Mouse (Mus musculus) forebrain, embryonic 10.5 days (tissue): Measurements from ENCODE around the gene Usp3. TPM values are rescaled to one million over a fixed set of nuclear protein-coding genes. Genes with fewer than 3 reads are reported as not detected.

Experiments
- DNase-seq: peaks from one replicate; pipeline ENCODE4 v3.0.0-alpha.2; 2017; ENCODE audit warnings: low spot score; ENCODE audit errors: extremely low spot score
- H3K27ac ChIP-seq: fragments of 300-500 bp; sonication (generic); 2 replicates; pipeline ENCODE4 v1.5.1; 2016; ENCODE audit warnings: mild to moderate bottlenecking
- H3K27me3 ChIP-seq: fragments of 300-500 bp; sonication (generic); 2 replicates; pipeline ENCODE4 v1.6.1; 2016; ENCODE audit warnings: mild to moderate bottlenecking; ENCODE audit not compliant: poor library complexity, severe bottlenecking
- H3K36me3 ChIP-seq: fragments of 300-500 bp; sonication (generic); replicated peaks from 2 replicates; pipeline ENCODE4 v1.6.1; 2016; ENCODE audit warnings: mild to moderate bottlenecking, moderate library complexity
- H3K4me1 ChIP-seq: fragments of 300-500 bp; sonication (generic); 2 replicates; pipeline ENCODE4 v1.6.1; 2016
- H3K4me3 ChIP-seq: fragments of 300-500 bp; sonication (generic); 2 replicates; pipeline ENCODE4 v1.5.1; 2016; ENCODE audit warnings: mild to moderate bottlenecking, moderate library complexity
- H3K9me3 ChIP-seq: fragments of 300-500 bp; sonication (generic); 2 replicates; pipeline ENCODE4 v1.6.1; 2016; ENCODE audit warnings: mild to moderate bottlenecking, moderate library complexity
- WGBS: fragments of 180-500 bp; shearing (Covaris S2); methylation state at CpG from one replicate; pipeline ENCODE4 v1.1.7; 2016; 5-methylcytosine and 5-hydroxymethylcytosine counted together
- polyA plus RNA-seq: library from polyadenylated mRNA; unstranded; fragments of >200 nt; fragmentation: Nextera tagmentation; extraction: Ambion mirVana; gene quantifications from 2 replicates; pipeline ENCODE4 v1.2.1, GENCODE M21; 2016

Usp3 gene
- polyA plus RNA-seq, 1 experiment from 2014 or later, result 101 TPM

GRCm38 (mm10) chr9:66583244-66583643 is 9.7 kb downstream of the Usp3 start:
- Histone ChIP-seq H3K27me3 (no peaks in the 10 kb centered on the region), H3K36me3 (peaks cover 21% of the 10 kb centered on the region)

GRCm38 (mm10) chr9:66581694-66582093 is 11.2 kb downstream of the Usp3 start:
- Histone ChIP-seq H3K9me3 (no peaks in the 10 kb centered on the region), H3K4me3 (no peak overlapping the region), H3K36me3 (peaks cover 21% of the 10 kb centered on the region), H3K27ac (no peak overlapping the region), H3K27me3 (no peaks in the 10 kb centered on the region), H3K4me1 (peaks cover 4% of the 10 kb centered on the region)
- WGBS, result 93% methylated on average over 3 of the region's 3 CpGs
- DNase-seq, result no peak

More at GRCm38 (mm10) chr9:66583244-66583643, 9.7 kb downstream of the Usp3 start:
- WGBS, result 91% methylated on average over 1 of the region's 1 CpGs
- no peak for DNase-seq
- H3K4me1 ChIP-seq, result peaks cover 16% of the 10 kb centered on the region
- H3K4me3 ChIP-seq, result no peak overlapping the region
- H3K27ac ChIP-seq, result no peak overlapping the region
- H3K9me3 ChIP-seq, result no peaks in the 10 kb centered on the region

GRCm38 (mm10) chr9:66580722-66581121 is 12.2 kb downstream of the Usp3 start:
- no peak overlapping the region for H3K27ac ChIP-seq
- 0 out of 2 replicates have a peak, but pooled peaks cover 2% of the 10 kb centered on the region for H3K4me1 ChIP-seq
- DNase-seq, result no peak
- H3K4me3 ChIP-seq, result no peak overlapping the region
- peaks cover 21% of the 10 kb centered on the region for H3K36me3 ChIP-seq
- no peaks in the 10 kb centered on the region for H3K9me3 ChIP-seq
- no peaks in the 10 kb centered on the region for H3K27me3 ChIP-seq
- WGBS, result 85% methylated on average over 1 of the region's 1 CpGs

- no peaks in the 10 kb centered on the region for H3K9me3 ChIP-seq
- DNase-seq, result no peak
- peaks cover 2% of the 10 kb centered on the region; the same call in 1 of the 2 replicates for H3K4me1 ChIP-seq
- no peak overlapping the region for H3K27ac ChIP-seq
- no peaks in the 10 kb centered on the region for H3K27me3 ChIP-seq
- H3K36me3 ChIP-seq, result peaks cover 9% of the 10 kb centered on the region
- H3K4me3 ChIP-seq, result no peak overlapping the region
- WGBS, result 88% methylated on average over 1 of the region's 1 CpGs
Observed at GRCm38 (mm10) chr9:66575878-66576238, 17.1 kb downstream of the Usp3 start.

- no peak overlapping the region for H3K27ac ChIP-seq
- no peaks in the 10 kb centered on the region for H3K9me3 ChIP-seq
- no peak overlapping the region for H3K4me3 ChIP-seq
- H3K4me1 ChIP-seq, result peaks cover 2% of the 10 kb centered on the region; the same call in 1 of the 2 replicates
- H3K36me3 ChIP-seq, result peaks cover 9% of the 10 kb centered on the region
- H3K27me3 ChIP-seq, result no peaks in the 10 kb centered on the region
- WGBS, result 87% methylated on average over 1 of the region's 1 CpGs
- DNase-seq, result no peak
Observed at GRCm38 (mm10) chr9:66575041-66575877, 17.7 kb downstream of the Usp3 start.

GRCm38 (mm10) chr9:66571986-66572700 is 20.8 kb downstream of the Usp3 start:
- Histone ChIP-seq H3K36me3 (no peaks in the 10 kb centered on the region), H3K4me3 (no peak overlapping the region), H3K4me1 (peaks cover 5% of the 10 kb centered on the region; the same call in 1 of the 2 replicates), H3K27me3 (no peaks in the 10 kb centered on the region), H3K9me3 (no peaks in the 10 kb centered on the region), H3K27ac (no peak overlapping the region)
- 86% methylated on average over 4 of the region's 4 CpGs for WGBS
- no peak for DNase-seq

- no peaks in the 10 kb centered on the region for H3K27me3 ChIP-seq
- H3K9me3 ChIP-seq, result no peaks in the 10 kb centered on the region
- peaks cover 13% of the 10 kb centered on the region for H3K36me3 ChIP-seq
- WGBS, result 92% methylated on average over 1 of the region's 1 CpGs
- no peak overlapping the region for H3K4me3 ChIP-seq
- DNase-seq, result no peak
- no peak overlapping the region for H3K27ac ChIP-seq
- no peaks in the 10 kb centered on the region for H3K4me1 ChIP-seq
Observed at GRCm38 (mm10) chr9:66562215-66562614, 30.7 kb downstream of the Usp3 start.

- no peak overlapping the region for H3K27ac ChIP-seq
- H3K4me3 ChIP-seq, result no peak overlapping the region
- no peaks in the 10 kb centered on the region for H3K4me1 ChIP-seq
- H3K9me3 ChIP-seq, result no peaks in the 10 kb centered on the region
- peaks cover 13% of the 10 kb centered on the region for H3K36me3 ChIP-seq
- no peak for DNase-seq
- 95% methylated on average over 2 of the region's 2 CpGs for WGBS
- no peaks in the 10 kb centered on the region for H3K27me3 ChIP-seq
Observed at GRCm38 (mm10) chr9:66561496-66561895, 31.4 kb downstream of the Usp3 start.

- no peak for DNase-seq
- Histone ChIP-seq H3K4me3 (no peak overlapping the region), H3K4me1 (no peaks in the 10 kb centered on the region), H3K27me3 (no peaks in the 10 kb centered on the region), H3K9me3 (no peaks in the 10 kb centered on the region), H3K36me3 (peaks cover 16% of the 10 kb centered on the region), H3K27ac (no peak overlapping the region)
- WGBS, result 85% methylated on average over 1 of the region's 1 CpGs
Observed at GRCm38 (mm10) chr9:66560728-66561127, 32.2 kb downstream of the Usp3 start.

- no peaks in the 10 kb centered on the region for H3K4me1 ChIP-seq
- WGBS, result 79% methylated on average over 2 of the region's 2 CpGs
Observed at GRCm38 (mm10) chr9:66560295-66560694, 32.6 kb downstream of the Usp3 start.

GRCm38 (mm10) chr9:66558971-66559370 is 34.0 kb downstream of the Usp3 start:
- WGBS, result 95% methylated on average over 4 of the region's 4 CpGs
- no peak overlapping the region for H3K4me3 ChIP-seq
- H3K9me3 ChIP-seq, result no peaks in the 10 kb centered on the region
- no peaks in the 10 kb centered on the region for H3K27me3 ChIP-seq
- no peaks in the 10 kb centered on the region for H3K4me1 ChIP-seq
- DNase-seq, result no peak
- H3K27ac ChIP-seq, result no peak overlapping the region
- H3K36me3 ChIP-seq, result peaks cover 33% of the 10 kb centered on the region

More at GRCm38 (mm10) chr9:66560295-66560694, 32.6 kb downstream of the Usp3 start:
- Histone ChIP-seq H3K36me3 (peaks cover 20% of the 10 kb centered on the region), H3K27me3 (no peaks in the 10 kb centered on the region), H3K9me3 (no peaks in the 10 kb centered on the region), H3K27ac (no peak overlapping the region), H3K4me3 (no peak overlapping the region)
- DNase-seq, result no peak

GRCm38 (mm10) chr9:66542785-66543184 is 50.2 kb downstream of the Usp3 start:
- no peaks in the 10 kb centered on the region for H3K9me3 ChIP-seq
- peaks cover 99% of the 10 kb centered on the region for H3K36me3 ChIP-seq
- DNase-seq, result no peak
- 87% methylated on average over 4 of the region's 4 CpGs for WGBS
- H3K4me1 ChIP-seq, result peaks cover 2% of the 10 kb centered on the region; the same call in 1 of the 2 replicates
- no peak overlapping the region for H3K27ac ChIP-seq
- no peak overlapping the region for H3K4me3 ChIP-seq
- H3K27me3 ChIP-seq, result no peaks in the 10 kb centered on the region

GRCm38 (mm10) chr9:66521595-66521994 is 71.3 kb downstream of the Usp3 start:
- no peak for DNase-seq
- H3K4me1 ChIP-seq, result no peaks in the 10 kb centered on the region
- H3K9me3 ChIP-seq, result no peaks in the 10 kb centered on the region
- no peak overlapping the region for H3K4me3 ChIP-seq
- no peak overlapping the region for H3K27ac ChIP-seq
- no peaks in the 10 kb centered on the region for H3K27me3 ChIP-seq
- 96% methylated on average over 3 of the region's 3 CpGs for whole genome bisulfite sequencing
- H3K36me3 ChIP-seq, result peaks cover 100% of the 10 kb centered on the region
